Mouse (Mus musculus) G1E (cell line): ENCODE data around the gene Pard3.

Source experiments
- CTCF ChIP-seq: IDR thresholded peaks from 2 replicates; pipeline ENCODE4 v1.5.1; 2012; ENCODE audit warnings: low read depth, low read length, inconsistent platforms, mixed read lengths
- GATA1 ChIP-seq: IDR thresholded peaks from 2 replicates; pipeline ENCODE4 v1.6.1; 2012; ENCODE audit warnings: borderline replicate concordance, low read length, inconsistent platforms, mixed read lengths
- GATA2 ChIP-seq: IDR thresholded peaks from 2 replicates; pipeline ENCODE4 v1.6.1; 2012; ENCODE audit warnings: low read depth, low read length, inconsistent platforms, borderline replicate concordance
- TAL1 ChIP-seq: conservative IDR thresholded peaks from 2 replicates; pipeline ENCODE4 v1.6.1; 2012; ENCODE audit warnings: low read depth, low read length, inconsistent platforms, mixed read lengths

DNA sequence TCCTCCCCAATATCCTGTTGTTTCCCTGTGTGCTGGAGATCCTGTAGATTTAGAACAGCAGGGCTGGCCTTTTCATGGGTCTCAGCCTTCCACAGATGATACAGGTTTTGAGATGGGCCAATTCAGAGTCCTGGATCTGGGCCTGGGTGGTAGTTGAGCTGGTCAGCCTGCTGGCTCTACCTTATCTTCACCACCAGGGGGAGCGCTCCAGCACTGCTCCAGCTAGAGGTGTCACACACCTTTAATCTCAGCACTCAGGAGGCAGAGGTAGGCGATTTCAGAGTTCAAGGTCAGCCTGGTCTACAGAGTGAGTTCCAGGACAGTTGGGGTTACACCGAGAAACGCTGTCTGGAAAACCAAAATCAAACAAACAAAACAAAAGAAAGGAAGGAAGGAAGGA, 525.6 kb downstream of the Pard3 start:
- no peak for TF ChIP-seq CTCF
- no peak for TF ChIP-seq GATA2
- TF ChIP-seq GATA1 = no peak
- no peak for TF ChIP-seq TAL1
